Mouse (Mus musculus): ENCODE measurements around the gene Zkscan17.

GRCm38 (mm10) chr11:59530221-59530620, 3.7 kb upstream of the Zkscan17 start:
- no peak for TF ChIP-seq GATA1 (IDR thresholded peaks at IDR 0.05; ENCODE audit: low read length)
- no peak for TF ChIP-seq TAL1 (IDR thresholded peaks at IDR 0.05; ENCODE audit: low read length)

Measured in erythroblast, embryonic 14.5 days (primary cell).